Mouse (Mus musculus): ENCODE measurements at regions not wholly inside any gene's neighbourhood (a gene's known extent, or its start where the extent isn't known, plus 50 kb on each side); places are given as distances from the start of the nearest gene placed in this dataset.

GRCm38 (mm10) chr14:103764047-103764446 is 80.2 kb downstream of the Ednrb start:
- no peak for DNase-seq (ENCODE audit: low read depth, low spot score)
- ATAC-seq, result no peak
- ChIA-PET POLR2A (no interaction called here), CTCF (interaction anchor here (1.1 kb wide), 1 partner anchor 22 kb away, joined by 3 read pairs; no protein-coding TSS in a partner anchor)
- in situ Hi-C loops (cut with MboI; ENCODE audit: low pct_unique_long_range_greater_than_20kb), result no loop called here
- peaks cover 20% of the 10 kb centered on the region for H3K27me3 ChIP-seq
- no peak for TF ChIP-seq CTCF (IDR thresholded peaks at IDR 0.05)

- TF ChIP-seq CTCF (IDR thresholded peaks at IDR 0.05), result no peak
- CTCF ChIA-PET, result interaction anchor here (1.1 kb wide), 1 partner anchor 23 kb away, joined by 3 read pairs; no protein-coding TSS in a partner anchor
- no peak for ATAC-seq
- POLR2A ChIA-PET, result no interaction called here
- peaks cover 27% of the 10 kb centered on the region for H3K27me3 ChIP-seq
- DNase-seq (ENCODE audit: low read depth, low spot score), result no peak
- in situ Hi-C loops (cut with MboI; ENCODE audit: low pct_unique_long_range_greater_than_20kb), result no loop called here
Measured at GRCm38 (mm10) chr14:103763216-103764031, 80.8 kb downstream of the Ednrb start.

- ChIA-PET POLR2A (no interaction called here), CTCF (no interaction called here)
- DNase-seq (ENCODE audit: low read depth, low spot score), result no peak
- in situ Hi-C loops (cut with MboI; ENCODE audit: low pct_unique_long_range_greater_than_20kb), result no loop called here
- H3K27me3 ChIP-seq, result peaks cover 27% of the 10 kb centered on the region
- no peak for ATAC-seq
- TF ChIP-seq CTCF (IDR thresholded peaks at IDR 0.05), result no peak
Measured at GRCm38 (mm10) chr14:103759443-103759842, 84.8 kb downstream of the Ednrb start.
